Mouse (Mus musculus) forebrain, embryonic 16.5 days (tissue): ENCODE measurements around the gene Col28a1. TPM values are rescaled to one million over a fixed set of nuclear protein-coding genes. Genes with fewer than 3 reads are reported as not detected.
A peak's percentile ranks its signal among the peaks of the same experiment; 100 is the strongest.
"Not testable (repeated sequence)": the region's sequence is repeated elsewhere in the genome, so short reads cannot be mapped to it uniquely, and the experiment has no call there.

Experiments
- ATAC-seq: fragments of 200-750 bp; cut with Nextera tagmentation; 2 replicates; pipeline ENCODE4 v1.8.0; 2017; ENCODE audit warnings: mild to moderate bottlenecking, moderate library complexity
- H3K27ac ChIP-seq: fragments of 300-500 bp; sonication (generic); 2 replicates; pipeline ENCODE4 v1.5.1; 2014; ENCODE audit warnings: low read length, control low read depth
- H3K27me3 ChIP-seq: fragments of 300-500 bp; sonication (generic); replicated peaks from 2 replicates; pipeline ENCODE4 v1.6.1; 2014; ENCODE audit warnings: low read length; ENCODE audit not compliant: control insufficient read depth, insufficient read depth
- H3K36me3 ChIP-seq: fragments of 300-500 bp; sonication (generic); 2 replicates; pipeline ENCODE4 v1.6.1; 2014; ENCODE audit not compliant: control insufficient read depth, insufficient read depth
- H3K4me1 ChIP-seq: fragments of 300-500 bp; sonication (generic); replicated peaks from 2 replicates; pipeline ENCODE4 v1.6.1; 2014; ENCODE audit warnings: low read length; ENCODE audit not compliant: control insufficient read depth, insufficient read depth
- H3K4me2 ChIP-seq: fragments of 300-500 bp; sonication (generic); 2 replicates; pipeline ENCODE4 v1.6.1; 2014; ENCODE audit warnings: mild to moderate bottlenecking, low read length, control low read depth
- H3K4me3 ChIP-seq: fragments of 300-500 bp; sonication (generic); replicated peaks from 2 replicates; pipeline ENCODE4 v1.5.1; 2014; ENCODE audit warnings: mild to moderate bottlenecking, low read length, control low read depth
- H3K9ac ChIP-seq: fragments of 300-500 bp; sonication (generic); replicated peaks from 2 replicates; pipeline ENCODE4 v1.6.1; 2014; ENCODE audit warnings: low read depth, low read length, control low read depth
- H3K9me3 ChIP-seq: fragments of 300-500 bp; sonication (generic); 2 replicates; pipeline ENCODE4 v1.6.1; 2016; ENCODE audit warnings: low read length; ENCODE audit not compliant: control insufficient read depth
- WGBS: fragments of 180-500 bp; shearing (Covaris S2); extraction: QIAGEN DNeasy Blood & Tissue Kit; methylation state at CpG from one replicate; pipeline ENCODE4 v1.1.7; 2014; 5-methylcytosine and 5-hydroxymethylcytosine counted together
- polyA plus RNA-seq: library from polyadenylated mRNA; unstranded; fragments of >200 nt; fragmentation: Nextera tagmentation; extraction: Ambion mirVana; gene quantifications from 2 replicates; pipeline ENCODE4 v1.2.1, GENCODE M21; 2015

Col28a1 gene
- polyA plus RNA-seq, 1 experiment from 2014 or later, result 0.79 TPM

DNA sequence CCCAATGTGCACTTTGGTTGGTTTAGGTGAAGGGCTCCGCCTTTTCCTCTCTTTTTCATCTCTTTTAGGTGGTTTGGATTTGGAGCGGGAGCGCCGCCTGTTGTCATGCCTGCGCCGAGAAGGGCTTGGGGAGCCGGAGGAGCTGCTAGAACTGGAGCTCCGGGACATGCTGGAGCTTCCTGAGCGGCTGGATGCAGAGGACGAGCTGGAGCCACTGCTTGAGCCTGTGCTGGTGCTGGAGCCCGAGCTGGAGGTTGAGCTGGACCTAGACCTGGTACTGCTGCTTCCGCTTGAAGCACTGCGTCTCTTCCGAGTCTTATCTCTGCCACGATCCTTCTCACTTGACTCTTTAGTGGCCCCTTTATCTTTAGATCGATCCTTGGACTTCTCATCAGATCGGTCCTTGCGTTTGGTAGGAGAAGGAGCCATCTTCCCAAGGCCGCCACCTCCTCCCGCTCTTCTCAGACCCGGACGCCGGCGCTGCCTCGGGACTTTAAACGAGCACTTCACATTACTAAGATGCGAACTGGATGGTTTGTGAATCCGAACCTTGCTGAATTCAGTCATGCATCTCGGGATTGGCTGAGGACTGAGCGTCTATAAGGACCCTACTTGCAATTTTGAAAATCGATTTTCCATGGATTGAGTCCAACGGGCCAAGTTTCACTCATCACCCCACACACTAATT lies 209.3 kb downstream of the Col28a1 start:
- 70% methylated on average over 32 of the region's 32 CpGs for WGBS
- peak overlapping the region; percentile 41 for H3K4me2 ChIP-seq
- H3K4me3 ChIP-seq, result peak overlapping the region; percentile 13
- not testable (repeated sequence) for H3K9me3 ChIP-seq, H3K36me3 ChIP-seq, H3K27me3 ChIP-seq, H3K9ac ChIP-seq, H3K27ac ChIP-seq, H3K4me1 ChIP-seq
- ATAC-seq, result 0 out of 2 replicates have a peak, but pooled peaks have one; percentile 52

DNA sequence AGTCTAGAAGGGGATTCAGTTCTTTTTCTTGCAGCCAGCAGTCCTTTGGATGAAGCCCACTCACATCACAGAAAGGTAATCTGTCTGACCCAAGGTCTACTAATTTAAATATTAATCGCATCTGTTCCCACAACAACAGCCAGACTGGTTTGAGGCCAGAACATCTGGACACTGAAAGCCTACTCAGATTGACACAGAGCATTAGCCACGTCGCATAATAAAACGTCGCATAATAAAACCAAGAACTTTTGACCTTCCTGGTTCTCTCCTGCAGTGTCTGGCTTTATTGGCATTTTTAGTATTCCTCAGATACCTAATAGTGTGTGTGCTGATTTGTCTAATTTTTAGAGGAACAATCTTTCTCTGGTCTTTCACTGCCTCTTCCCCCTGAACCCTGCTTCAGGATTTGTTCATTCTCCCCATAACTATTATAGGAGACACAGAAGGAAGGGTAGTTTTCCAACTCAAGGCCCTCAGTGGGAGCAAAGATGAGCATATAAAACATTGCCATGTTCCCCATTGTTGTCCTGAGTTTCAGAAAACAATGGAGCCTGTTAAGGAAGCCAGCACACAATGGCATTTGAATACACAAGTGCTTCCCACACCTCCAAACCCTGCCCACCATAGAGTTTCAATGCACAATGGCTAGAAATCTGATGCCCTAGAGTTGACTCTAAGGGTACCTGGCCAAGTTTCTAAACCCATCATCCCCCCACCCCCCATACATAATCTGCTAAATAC lies 221.2 kb downstream of the Col28a1 start:
- Histone ChIP-seq H3K4me1 (no peaks in the 10 kb centered on the region), H3K27ac (no peak overlapping the region), H3K27me3 (no peaks in the 10 kb centered on the region), H3K4me2 (no peak overlapping the region), H3K9me3 (no peaks in the 10 kb centered on the region), H3K4me3 (no peak overlapping the region), H3K36me3 (no peaks in the 10 kb centered on the region), H3K9ac (no peak overlapping the region)
- 60% methylated on average over 5 of the region's 5 CpGs for WGBS
- no peak for ATAC-seq

DNA sequence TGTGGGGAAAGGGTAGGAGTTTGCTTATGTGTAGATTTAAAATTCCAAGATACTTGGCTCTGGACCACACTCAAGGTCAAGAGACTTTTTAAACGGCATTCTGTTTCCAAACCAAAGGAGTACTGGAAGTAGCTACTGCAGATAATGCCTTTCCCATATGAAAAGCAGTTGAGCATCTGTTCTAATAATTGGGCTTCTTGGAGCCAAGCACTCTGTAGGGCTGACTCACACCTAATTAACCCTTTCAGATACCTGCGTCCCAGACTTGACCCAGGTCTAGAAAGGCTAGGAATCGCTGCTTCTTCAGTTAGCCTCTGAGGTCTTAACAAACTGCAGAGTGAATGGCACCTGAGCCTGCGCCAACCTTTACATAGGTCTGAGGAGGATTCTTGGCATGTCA lies 223.0 kb downstream of the Col28a1 start:
- no peak overlapping the region for H3K4me3 ChIP-seq
- H3K27ac ChIP-seq, result no peak overlapping the region
- no peaks in the 10 kb centered on the region for H3K27me3 ChIP-seq
- H3K9ac ChIP-seq, result no peak overlapping the region
- ATAC-seq, result no peak
- H3K36me3 ChIP-seq, result no peaks in the 10 kb centered on the region
- H3K4me2 ChIP-seq, result no peak overlapping the region
- 79% methylated on average over 4 of the region's 4 CpGs for WGBS
- no peaks in the 10 kb centered on the region for H3K9me3 ChIP-seq
- no peaks in the 10 kb centered on the region for H3K4me1 ChIP-seq

DNA sequence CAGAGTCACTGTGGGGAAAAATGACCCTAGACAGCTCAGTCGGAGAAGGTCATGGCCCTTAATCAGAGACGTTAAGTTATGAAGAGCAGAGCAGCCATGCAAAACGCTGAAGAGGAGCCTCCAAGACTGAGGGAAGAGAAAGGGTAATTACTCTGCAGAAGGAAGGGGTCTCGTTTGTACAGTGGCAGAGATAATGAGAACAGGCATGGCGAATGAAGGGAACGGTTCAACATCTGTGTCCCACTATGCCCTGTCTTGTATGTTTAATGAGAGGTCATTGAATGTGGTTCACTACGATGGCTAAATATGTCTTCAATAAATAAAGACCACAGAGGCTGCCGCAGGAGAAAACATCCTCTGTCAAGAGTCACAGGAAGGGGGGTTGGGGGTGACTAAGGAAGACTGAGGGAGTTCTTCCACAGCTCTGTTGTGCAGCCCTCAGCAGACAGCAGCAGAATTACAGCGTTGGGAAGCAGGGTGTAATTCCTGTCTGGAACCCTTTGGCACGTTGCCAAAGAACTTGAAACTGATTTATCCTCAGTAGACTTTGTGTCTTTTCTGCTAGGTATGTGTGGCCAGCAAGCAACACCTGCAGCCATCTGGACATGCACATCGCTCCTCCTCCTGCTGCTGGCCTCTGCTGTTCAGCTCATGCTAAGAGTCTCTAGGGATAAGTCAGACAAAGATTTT lies 226.4 kb downstream of the Col28a1 start:
- no peaks in the 10 kb centered on the region for H3K36me3 ChIP-seq
- 0 out of 2 replicates have a peak, but pooled peaks have one; percentile 28 for ATAC-seq
- H3K9ac ChIP-seq, result no peak overlapping the region
- no peaks in the 10 kb centered on the region for H3K27me3 ChIP-seq
- H3K27ac ChIP-seq, result no peak overlapping the region
- no peak overlapping the region for H3K4me2 ChIP-seq
- no peak overlapping the region for H3K4me3 ChIP-seq
- no peaks in the 10 kb centered on the region for H3K4me1 ChIP-seq
- 59% methylated on average over 11 of the region's 11 CpGs for WGBS
- no peaks in the 10 kb centered on the region for H3K9me3 ChIP-seq

DNA sequence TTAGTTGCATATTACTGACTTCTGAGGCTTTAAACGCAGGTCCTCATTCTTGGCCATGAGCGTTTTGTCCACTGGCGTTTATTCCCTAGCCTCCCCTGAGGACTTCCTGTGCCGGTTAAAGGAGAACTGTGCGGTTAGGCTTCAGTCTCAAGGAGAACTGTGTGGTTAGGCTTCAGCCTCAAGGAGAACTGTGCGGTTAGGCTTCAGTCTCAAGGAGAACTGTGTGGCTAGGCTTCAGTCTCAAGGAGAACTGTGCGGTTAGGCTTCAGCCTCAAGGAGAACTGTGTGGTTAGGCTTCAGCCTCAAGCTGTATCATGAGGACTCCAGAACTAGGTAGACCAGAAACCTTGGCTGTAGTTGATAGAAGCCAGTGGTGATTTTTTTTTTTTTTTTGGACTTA lies 229.7 kb downstream of the Col28a1 start:
- H3K4me1 ChIP-seq, result no peaks in the 10 kb centered on the region
- no peak overlapping the region for H3K4me2 ChIP-seq
- no peak for ATAC-seq
- H3K27ac ChIP-seq, result no peak overlapping the region
- no peaks in the 10 kb centered on the region for H3K27me3 ChIP-seq
- no peak overlapping the region for H3K9ac ChIP-seq
- no peaks in the 10 kb centered on the region for H3K36me3 ChIP-seq
- H3K4me3 ChIP-seq, result no peak overlapping the region
- H3K9me3 ChIP-seq, result no peaks in the 10 kb centered on the region
- WGBS, result 90% methylated on average over 7 of the region's 7 CpGs

DNA sequence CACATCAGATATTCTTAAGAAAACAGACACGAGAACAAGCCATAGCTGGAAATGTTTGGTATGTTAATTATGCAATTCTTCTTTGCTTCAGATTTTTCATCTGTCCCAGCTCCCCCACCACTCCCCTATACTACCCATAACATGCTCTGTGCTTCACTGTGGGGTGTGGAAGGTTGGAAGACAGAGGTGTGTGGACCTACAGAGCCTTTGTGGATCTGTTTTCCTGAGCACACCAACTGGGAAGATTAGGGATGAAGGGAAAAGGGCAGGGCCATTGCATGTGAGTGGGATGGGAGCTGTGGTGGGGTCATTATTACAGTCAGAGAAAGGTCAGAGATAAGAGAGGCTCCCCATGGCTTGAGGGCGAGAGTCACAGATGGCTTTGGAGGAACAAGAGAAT lies 240.2 kb downstream of the Col28a1 start:
- no peaks in the 10 kb centered on the region for H3K27me3 ChIP-seq

DNA sequence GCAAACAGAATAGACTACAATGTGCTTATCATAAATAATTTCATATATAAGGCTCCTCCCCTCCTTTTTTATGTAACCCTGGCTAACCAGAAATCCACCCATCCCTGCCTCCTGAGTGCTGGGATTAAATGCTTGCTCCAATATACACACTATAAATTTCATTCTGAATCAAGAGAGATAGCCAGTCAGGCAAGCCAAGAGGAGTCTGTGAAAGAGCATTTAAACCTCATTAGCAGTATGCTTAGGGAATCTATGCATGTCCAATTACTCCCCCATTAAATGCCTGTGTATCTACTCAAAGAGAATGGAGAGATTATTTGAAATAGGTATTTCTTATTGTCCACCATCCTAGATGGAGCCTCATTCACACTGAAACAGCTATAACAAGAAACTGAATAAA lies 240.6 kb downstream of the Col28a1 start:
- H3K4me3 ChIP-seq, result no peak overlapping the region
- no peaks in the 10 kb centered on the region for H3K27me3 ChIP-seq
- no peak for ATAC-seq
- no peaks in the 10 kb centered on the region for H3K9me3 ChIP-seq
- H3K36me3 ChIP-seq, result no peaks in the 10 kb centered on the region
- no peak overlapping the region for H3K4me2 ChIP-seq
- H3K27ac ChIP-seq, result no peak overlapping the region
- no peaks in the 10 kb centered on the region for H3K4me1 ChIP-seq
- H3K9ac ChIP-seq, result no peak overlapping the region

More for the DNA sequence above, 240.2 kb downstream of the Col28a1 start:
- Histone ChIP-seq H3K4me3 (no peak overlapping the region), H3K9ac (no peak overlapping the region), H3K36me3 (no peaks in the 10 kb centered on the region), H3K4me2 (no peak overlapping the region), H3K4me1 (no peaks in the 10 kb centered on the region), H3K27ac (no peak overlapping the region), H3K9me3 (no peaks in the 10 kb centered on the region)
- 37% methylated on average over 2 of the region's 2 CpGs for WGBS
- ATAC-seq, result no peak

Other genes with a start within 250 kb of the Col28a1 start
- 26.0 and 28.8 TPM in 2 replicates for gene Mios, start 16.6 kb upstream of the Col28a1 start, polyA plus RNA-seq
- 82.8 and 96.3 TPM in 2 replicates for gene Rpa3, start 66.6 kb upstream of the Col28a1 start, polyA plus RNA-seq
- 46.0 and 49.3 TPM in 2 replicates for gene Umad1, start 66.7 kb upstream of the Col28a1 start, polyA plus RNA-seq
- gene Gm45062, start 66.8 kb upstream of the Col28a1 start, polyA plus RNA-seq, result 24.3 and 29.3 TPM in 2 replicates